Comparison of ENCODE assay signal across 9 mouse cellular contexts in the genomic region with DNA sequence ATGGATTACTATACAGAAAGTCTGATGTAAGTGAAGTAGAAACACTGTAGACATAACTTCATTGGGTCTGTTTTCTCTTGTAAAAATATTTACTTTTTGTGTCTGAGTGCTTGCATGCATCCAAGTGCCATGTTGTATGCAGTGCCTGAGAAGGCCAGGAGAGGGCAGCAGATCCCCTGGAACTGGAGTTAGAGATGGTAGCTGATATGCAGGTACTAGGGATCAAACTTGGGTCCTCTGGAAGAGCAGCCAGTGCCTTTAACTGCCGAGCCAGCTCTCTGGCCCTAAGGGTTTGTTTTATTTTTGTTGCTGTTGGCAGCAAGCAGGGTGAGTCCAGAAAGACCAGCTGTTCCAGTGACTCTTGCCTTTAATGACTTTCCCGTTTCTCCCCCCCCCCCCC.
DNase-seq lines count a peak whose midpoint lies in the region; ATAC-seq and TF ChIP-seq lines count a peak whose summit lies in the region.
"Had no signal": no experiment of that assay in that cellular context is flagged by ENCODE, and none has a peak within 500 bp of the region (broad histone marks: within the 10 kb centered on the region; RNA-seq: fewer than 3 reads in every experiment).

No protein-coding gene starts in this region.

- H3K9ac ChIP-seq in neural tube, embryonic 11.5 days (ENCODE audit: low read length), result no peak overlapping the region
- H3K9ac ChIP-seq: hindbrain, embryonic 15.5 days had no signal

- peaks cover 4% of the 10 kb centered on the region for H3K27me3 ChIP-seq in E14TG2a.4 (ENCODE audit: insufficient read depth, low read length)
- H3K27me3 ChIP-seq in neural tube, embryonic 11.5 days (ENCODE audit: control insufficient read depth, insufficient read depth, low read length), result no peaks in the 10 kb centered on the region
- H3K27me3 ChIP-seq: hindbrain, embryonic 15.5 days had no signal

- H3K36me3 ChIP-seq in E14TG2a.4 (ENCODE audit: insufficient read depth, low read length), result no peaks in the 10 kb centered on the region
- H3K36me3 ChIP-seq in neural tube, embryonic 11.5 days (ENCODE audit: control insufficient read depth, insufficient read depth, low read length), result no peaks in the 10 kb centered on the region
- H3K36me3 ChIP-seq: hindbrain, embryonic 15.5 days had no signal

- H3K4me2 ChIP-seq in neural tube, embryonic 11.5 days (ENCODE audit: low read depth), result no peak overlapping the region
- H3K4me2 ChIP-seq: hindbrain, embryonic 15.5 days had no signal

- H3K4me1 ChIP-seq in E14TG2a.4 (replicated peaks; ENCODE audit: low read depth, low read length), result no peaks in the 10 kb centered on the region
- no peaks in the 10 kb centered on the region for H3K4me1 ChIP-seq in neural tube, embryonic 11.5 days (ENCODE audit: control insufficient read depth, insufficient read depth, low read length)

- no peak overlapping the region for H3K27ac ChIP-seq in neural tube, embryonic 11.5 days (ENCODE audit: low read depth, low read length)
- H3K27ac ChIP-seq: hindbrain, embryonic 15.5 days had no signal

- peak; percentile 93 for TF ChIP-seq CTCF in E14TG2a.4 (conservative IDR thresholded peaks at IDR 0.05; ENCODE audit: low read length)

- DNase-seq in gastrocnemius, adult 18-20 months (ENCODE audit: low spot score), result peak; percentile 16
- no peak for DNase-seq in gastrocnemius, adult 8-10 months (ENCODE audit: low spot score in 2 of 2)
- peak; percentile 14 for DNase-seq in c-Kit-positive CD71-negative TER-119-negative erythroid progenitor cells, embryonic 14.5 days (ENCODE audit: low read depth)
- peak; percentile 53 for DNase-seq in gastrocnemius, postnatal 10 days
- DNase-seq in left cerebral cortex, adult 11 months (ENCODE audit: low spot score), result peak; percentile 11
- peak; percentile 63 for DNase-seq in neural tube, embryonic 11.5 days (ENCODE audit: low spot score)
- DNase-seq in thymus, postnatal 25 days, result peak; percentile 46

- H3K9me3 ChIP-seq in E14TG2a.4 (ENCODE audit: low read length), result no peaks in the 10 kb centered on the region
- no peaks in the 10 kb centered on the region for H3K9me3 ChIP-seq in neural tube, embryonic 11.5 days (ENCODE audit: control insufficient read depth, low read length)
- H3K9me3 ChIP-seq: hindbrain, embryonic 15.5 days had no signal

- WGBS in neural tube, embryonic 11.5 days, result 74% methylated on average over 2 of the region's 2 CpGs

- H3K4me3 ChIP-seq in E14TG2a.4 (replicated peaks; ENCODE audit: low read length), result no peak overlapping the region
- H3K4me3 ChIP-seq in neural tube, embryonic 11.5 days (ENCODE audit: low read depth, low read length), result no peak overlapping the region
- H3K4me3 ChIP-seq: hindbrain, embryonic 15.5 days had no signal

- ATAC-seq in neural tube, embryonic 11.5 days (ENCODE audit: insufficient read depth, low FRiP score, low TSS enrichment), result no peak

Comparison
In these comparisons a context has a peak if more than half of its experiments do, and no peak if none do; other contexts are left out.
1. DNase-seq: peak in gastrocnemius, adult 18-20 months (single experiment), c-Kit-positive CD71-negative TER-119-negative erythroid progenitor cells, embryonic 14.5 days (single experiment), gastrocnemius, postnatal 10 days (single experiment), left cerebral cortex, adult 11 months (single experiment), neural tube, embryonic 11.5 days (single experiment) and thymus, postnatal 25 days (single experiment); none in gastrocnemius, adult 8-10 months (0 of 2).